Mouse (Mus musculus) lung, postnatal 4 days (tissue): ENCODE data around the gene Krt80.

Experiments used
- DNase-seq, 2 experiments: peaks; one replicate each; pipeline ENCODE4 v3.0.0; 2021

Krt80 gene

GRCm38 (mm10) chr15:101315832-101316231, 54.1 kb downstream of the Krt80 start:
- peak; percentile 94 for DNase-seq

DNA sequence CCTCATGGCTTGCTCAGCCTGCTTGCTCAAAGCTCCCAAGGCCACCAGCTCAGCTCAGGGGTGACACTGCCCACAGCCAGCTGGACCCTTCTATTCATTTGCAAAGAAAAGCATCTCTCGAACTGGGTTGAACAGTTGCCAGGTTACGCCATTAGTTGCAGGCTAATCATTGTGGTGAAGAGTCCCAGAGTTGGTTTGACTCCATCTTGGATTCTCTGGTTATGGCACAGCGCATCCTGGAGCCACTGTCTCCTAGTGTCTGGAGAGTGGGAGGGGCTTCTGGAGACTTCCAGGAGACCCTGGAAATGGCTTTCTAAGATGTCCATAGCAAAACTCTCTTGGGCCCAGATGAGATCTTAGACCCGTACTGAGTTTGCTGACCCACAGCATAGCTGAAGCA, 54.6 kb downstream of the Krt80 start:
- no peak for DNase-seq

DNA sequence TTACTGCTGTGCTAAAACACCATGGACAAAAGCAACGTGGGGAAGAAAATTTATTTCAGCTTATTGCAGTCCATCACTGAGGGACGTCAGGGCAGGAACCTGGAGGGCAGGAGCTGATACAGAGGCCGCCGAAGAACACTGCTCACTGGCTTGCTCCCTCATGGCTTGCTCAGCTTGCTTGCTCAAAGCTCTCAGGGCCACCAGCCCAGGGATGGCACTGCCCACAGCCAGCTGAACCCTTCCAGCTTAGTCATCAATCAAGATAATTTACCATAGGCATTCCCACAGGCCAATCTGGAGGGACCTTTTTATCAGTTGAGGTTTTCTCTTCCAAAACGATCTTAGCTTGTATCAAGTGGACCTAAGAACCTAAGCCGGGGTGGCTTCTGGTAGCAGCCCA, 58.0 kb downstream of the Krt80 start:
- DNase-seq: no peak

GRCm38 (mm10) chr15:101311087-101311770, 58.7 kb downstream of the Krt80 start:
- no peak for DNase-seq

GRCm38 (mm10) chr15:101309493-101309892, 60.5 kb downstream of the Krt80 start:
- no peak for DNase-seq

- no peak for DNase-seq
These were observed 61.3 kb downstream of the Krt80 start for GRCm38 (mm10) chr15:101308440-101309348.

DNA sequence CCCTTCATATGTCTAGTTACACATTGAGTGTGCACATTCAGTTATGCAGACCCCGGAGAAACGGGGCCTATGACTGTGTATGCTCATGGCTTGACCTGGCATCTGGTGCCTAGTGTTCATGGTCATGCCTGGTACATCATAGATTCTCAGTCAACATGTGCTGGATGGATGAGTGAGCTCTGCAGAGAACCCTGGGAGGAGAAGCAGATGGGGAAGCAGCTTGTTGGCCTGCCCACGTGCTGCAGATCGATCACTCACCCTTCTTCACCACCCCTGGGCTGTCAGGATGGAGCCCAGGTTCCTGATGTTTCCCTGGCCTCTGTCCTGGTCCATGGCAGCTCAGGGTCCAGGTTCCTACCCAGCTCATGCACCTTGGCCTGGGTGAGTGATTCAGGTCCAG, 63.5 kb downstream of the Krt80 start:
- DNase-seq: no peak

GRCm38 (mm10) chr15:101303830-101304229, 66.1 kb downstream of the Krt80 start:
- DNase-seq: no peak

DNA sequence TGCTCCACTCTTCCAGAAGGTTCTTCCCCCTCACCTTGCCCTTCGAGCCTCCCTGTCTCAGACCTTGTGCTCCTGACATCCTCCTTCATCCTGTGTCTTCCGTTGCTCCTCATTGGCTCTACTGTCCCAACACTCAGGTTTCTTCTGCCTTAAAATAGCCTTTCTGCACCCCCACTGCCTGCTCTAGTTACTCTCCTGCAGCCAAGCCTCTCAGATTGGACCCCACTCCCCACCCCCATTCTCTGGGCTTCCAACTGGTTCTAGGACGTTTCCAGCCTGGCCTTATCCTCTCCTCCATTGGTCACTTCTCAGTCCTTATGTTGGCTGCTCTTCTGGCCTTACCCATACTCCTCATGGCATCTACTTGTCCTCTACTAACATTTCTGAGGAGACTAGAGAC, 67.8 kb downstream of the Krt80 start:
- DNase-seq: no peak

DNA sequence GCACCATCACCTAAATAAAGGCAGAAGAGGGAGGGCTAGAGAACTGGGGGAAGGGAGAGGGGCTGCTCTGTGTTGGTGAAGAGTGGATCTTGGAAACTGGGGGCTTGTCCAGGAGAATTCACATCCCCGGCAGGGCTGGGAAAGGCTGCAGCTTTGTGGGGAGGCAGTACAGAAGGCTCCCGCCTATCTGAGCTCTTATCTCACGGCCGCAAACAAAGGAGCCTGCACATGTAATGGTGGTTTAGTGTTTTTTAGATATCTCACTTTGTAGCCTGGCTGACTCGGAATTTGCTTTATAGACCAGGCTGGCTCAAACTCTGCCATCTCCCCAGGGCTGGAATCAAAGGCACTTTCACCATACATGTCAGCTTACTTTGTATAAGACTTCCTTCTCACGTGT, 69.8 kb downstream of the Krt80 start:
- DNase-seq: no peak

DNA sequence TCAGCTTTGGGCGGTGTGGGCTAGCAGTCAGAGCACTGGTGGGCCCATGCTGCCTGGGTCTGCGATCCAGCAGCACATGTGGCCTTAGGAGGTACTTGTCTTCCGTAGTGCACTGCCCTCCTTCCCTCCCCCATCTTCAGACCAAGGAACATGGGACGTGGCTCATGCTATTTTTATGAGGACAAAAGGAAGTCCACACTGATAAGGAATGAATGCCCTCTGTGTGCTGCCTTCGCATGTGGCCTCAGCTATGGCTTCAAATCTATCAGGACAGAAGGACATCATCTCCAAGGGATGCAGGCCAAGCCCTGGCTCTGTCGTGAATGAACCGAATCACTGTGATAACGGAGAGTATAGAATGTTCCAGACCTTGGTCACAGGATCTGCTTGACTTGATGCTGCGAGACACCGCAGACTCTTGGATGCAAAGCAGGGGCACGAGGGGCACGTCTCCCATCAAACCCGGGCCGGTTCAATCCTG, 70.4 kb downstream of the Krt80 start:
- no peak for DNase-seq

DNA sequence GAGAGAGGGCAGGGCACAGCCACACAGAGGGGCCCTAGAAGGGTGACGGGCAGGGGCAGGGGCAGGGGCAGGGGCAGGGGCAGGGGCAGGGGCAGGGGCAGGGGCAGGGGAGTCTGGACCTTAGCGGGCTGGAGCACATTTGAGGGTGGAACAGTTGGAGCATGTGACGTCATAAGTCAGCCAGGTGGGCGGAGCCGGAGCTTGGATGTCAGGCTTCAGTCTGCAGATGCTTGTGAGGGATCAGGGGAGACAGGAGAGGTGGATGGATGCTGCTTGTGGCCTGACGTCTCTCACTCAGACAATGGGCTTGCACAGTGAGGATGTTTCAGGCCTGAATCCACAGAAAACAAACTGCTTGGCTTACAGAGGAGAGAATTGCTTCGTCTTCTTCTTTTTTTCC, 71.4 kb downstream of the Krt80 start:
- no peak for DNase-seq

DNA sequence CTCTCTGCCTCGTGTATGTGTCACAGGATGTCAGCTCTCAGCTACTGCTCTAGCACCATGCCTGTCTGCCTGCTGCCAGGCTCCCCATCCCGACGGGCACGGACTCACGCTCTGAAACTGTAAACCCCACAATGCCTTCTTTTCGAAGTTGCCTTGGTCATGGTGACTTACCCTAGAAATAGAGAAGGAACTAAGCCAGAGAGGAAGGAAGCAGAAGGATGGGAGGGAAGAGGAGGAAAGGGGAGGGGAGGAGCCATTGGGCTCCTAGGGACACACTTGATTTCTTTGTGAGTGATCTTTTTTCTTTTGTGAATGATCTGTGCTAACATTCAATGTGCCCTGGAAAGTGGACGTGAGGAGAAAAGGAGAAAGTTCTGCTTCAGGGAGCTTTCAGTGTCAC, 72.0 kb downstream of the Krt80 start:
- no peak for DNase-seq
